Mouse (Mus musculus) myocyte (in vitro differentiated cells): Measurements from ENCODE around the gene Dnlz.

Experiments used
- CEBPB ChIP-seq: IDR thresholded peaks from 2 replicates; pipeline ENCODE4 v1.6.1; 2011; ENCODE audit warnings: mild to moderate bottlenecking, moderate library complexity; ENCODE audit not compliant: poor library complexity, insufficient read depth, severe bottlenecking
- E2F4 ChIP-seq: IDR thresholded peaks from one replicate; pipeline ENCODE4 v1.6.1; 2011; ENCODE audit warnings: mild to moderate bottlenecking, control low read depth, moderate library complexity; ENCODE audit not compliant: insufficient read depth
- MAX ChIP-seq: IDR thresholded peaks from one replicate; pipeline ENCODE4 v1.6.1; 2011; ENCODE audit warnings: low read depth, mild to moderate bottlenecking, control low read depth
- MYOD1 ChIP-seq, 3 experiments: IDR thresholded peaks; one replicate each; pipeline ENCODE4 v1.6.1; 2011; ENCODE audit warnings: control low read depth in 2 of 3, low read depth in 2 of 3, mild to moderate bottlenecking in 2 of 3, moderate library complexity in 1 of 3; ENCODE audit not compliant: insufficient read length in 2 of 3, control insufficient read depth in 1 of 3
- MYOG ChIP-seq, 3 experiments: IDR thresholded peaks; one replicate each; pipeline ENCODE4 v1.6.1; 2011; ENCODE audit warnings: control low read depth in 2 of 3, low read depth in 2 of 3, mild to moderate bottlenecking in 2 of 3; ENCODE audit not compliant: insufficient read length in 2 of 3, control insufficient read depth in 1 of 3, insufficient read depth in 1 of 3
- POLR2A ChIP-seq: IDR thresholded peaks from one replicate; pipeline ENCODE4 v1.6.1; 2011; ENCODE audit warnings: low read depth, mild to moderate bottlenecking, control low read depth, moderate library complexity; ENCODE audit not compliant: insufficient read length
- POLR2AphosphoS2 ChIP-seq: IDR thresholded peaks from one replicate; pipeline ENCODE4 v1.6.1; 2011; ENCODE audit warnings: low read depth, control low read depth; ENCODE audit not compliant: insufficient read length
- REST ChIP-seq: IDR thresholded peaks from one replicate; pipeline ENCODE4 v1.6.1; 2011; ENCODE audit warnings: mild to moderate bottlenecking, control low read depth, moderate library complexity; ENCODE audit not compliant: insufficient read depth, insufficient read length
- SRF ChIP-seq: IDR thresholded peaks from one replicate; pipeline ENCODE4 v1.6.1; 2011; ENCODE audit warnings: low read depth; ENCODE audit not compliant: control insufficient read depth, insufficient read length
- TCF12 ChIP-seq: IDR thresholded peaks from one replicate; pipeline ENCODE4 v1.6.1; 2011; ENCODE audit warnings: mild to moderate bottlenecking, control low read depth; ENCODE audit not compliant: poor library complexity, insufficient read depth, severe bottlenecking
- TCF3 ChIP-seq: IDR thresholded peaks from one replicate; pipeline ENCODE4 v1.6.1; 2011; ENCODE audit warnings: low read depth, control low read depth; ENCODE audit not compliant: insufficient read length
- USF1 ChIP-seq: IDR thresholded peaks from one replicate; pipeline ENCODE4 v1.6.1; 2011; ENCODE audit warnings: low read depth, mild to moderate bottlenecking, control low read depth, moderate library complexity

DNA sequence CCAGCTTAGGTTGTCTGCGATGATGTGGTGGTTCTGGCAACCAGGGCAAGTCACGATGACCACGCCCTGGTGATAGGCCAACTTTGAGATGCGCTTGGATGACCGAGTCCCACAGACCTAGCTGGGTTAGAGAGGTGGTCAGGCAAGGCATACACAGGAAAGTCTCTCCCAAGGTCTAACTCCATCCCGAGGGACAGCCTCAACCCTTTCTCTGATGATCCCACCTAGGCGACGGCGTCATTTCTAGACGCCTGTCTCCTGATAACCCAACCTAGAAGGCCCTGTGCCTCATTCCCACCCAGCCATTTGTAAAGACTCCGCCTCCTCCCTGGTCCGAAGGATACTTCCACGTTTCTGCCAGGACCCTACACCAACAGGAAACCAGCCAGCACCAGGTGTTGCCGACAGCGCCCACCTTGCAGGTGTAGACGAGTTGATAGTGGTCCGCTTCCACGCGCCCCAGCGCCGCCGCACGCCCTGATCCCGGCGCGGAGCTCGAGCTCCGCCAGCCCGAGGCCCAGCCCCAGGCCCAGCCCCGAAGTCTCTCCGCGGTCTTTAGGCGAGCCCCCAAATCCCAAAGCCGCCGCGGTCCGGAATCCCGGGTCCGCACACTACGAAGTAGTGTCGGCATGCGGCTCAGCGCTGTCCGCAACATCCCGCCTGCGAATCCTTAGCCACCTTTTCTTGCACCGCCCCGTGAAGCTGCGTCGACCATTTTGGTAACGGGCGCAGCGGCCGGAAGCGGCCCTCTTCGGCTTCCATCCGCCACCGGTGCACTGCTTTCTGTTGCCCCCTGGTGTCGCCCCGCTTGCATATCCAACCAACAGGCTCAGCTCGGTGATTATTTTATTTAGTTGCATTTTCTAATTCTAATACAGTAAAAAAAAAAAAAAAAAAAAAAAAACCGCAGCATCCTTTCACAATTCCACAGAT, at the start of gene Dnlz:
- TF ChIP-seq POLR2A: peak; percentile 70
- TF ChIP-seq MAX: no peak
- peak; percentile 34 for TF ChIP-seq E2F4
- peak; percentile 48 for TF ChIP-seq POLR2AphosphoS2
- no peak for TF ChIP-seq USF1
- no peak for TF ChIP-seq REST
- TF ChIP-seq MYOD1 (IDR thresholded peaks at IDR 0.05; ENCODE audit: control insufficient read depth in 1 of 3, insufficient read length in 2 of 3, low read depth in 2 of 3): no peak
- no peak for TF ChIP-seq CEBPB
- no peak for TF ChIP-seq TCF12
- TF ChIP-seq SRF: peak; percentile 59
- no peak for TF ChIP-seq TCF3
- no peak for TF ChIP-seq MYOG (IDR thresholded peaks at IDR 0.05; ENCODE audit: control insufficient read depth in 1 of 3, insufficient read depth in 1 of 3, insufficient read length in 2 of 3, low read depth in 2 of 3)
